Mouse (Mus musculus): ENCODE results near the gene Il27ra. TPM values are rescaled to one million over a fixed set of nuclear protein-coding genes. Genes with fewer than 3 reads are reported as not detected.

Il27ra gene
- polyA plus RNA-seq, 1 experiment from 2014 or later, result 0.29 TPM

GRCm38 (mm10) chr8:84060245-84060644, 17.9 kb upstream of the Il27ra start:
- Histone ChIP-seq H3K9me3 (no peaks in the 10 kb centered on the region), H3K36me3 (replicated peaks) (no peaks in the 10 kb centered on the region), H3K4me1 (no peaks in the 10 kb centered on the region), H3K4me3 (no peak overlapping the region), H3K27ac (replicated peaks) (no peak overlapping the region), H3K27me3 (replicated peaks; ENCODE audit: low read depth, poor library complexity, severe bottlenecking) (no peaks in the 10 kb centered on the region)
- no peak for DNase-seq (ENCODE audit: low spot score)
- 85% methylated on average over 2 of the region's 2 CpGs for WGBS

- WGBS, result 88% methylated on average over 2 of the region's 2 CpGs
- no peaks in the 10 kb centered on the region for H3K27me3 ChIP-seq (replicated peaks; ENCODE audit: low read depth, poor library complexity, severe bottlenecking)
These were observed 16.8 kb upstream of the Il27ra start for GRCm38 (mm10) chr8:84059226-84059625.

GRCm38 (mm10) chr8:84057827-84058226, 15.4 kb upstream of the Il27ra start:
- no peak for DNase-seq (ENCODE audit: low spot score)
- WGBS, result 94% methylated on average over 1 of the region's 1 CpGs
- no peaks in the 10 kb centered on the region for H3K36me3 ChIP-seq (replicated peaks)
- no peaks in the 10 kb centered on the region for H3K4me1 ChIP-seq
- no peaks in the 10 kb centered on the region for H3K27me3 ChIP-seq (replicated peaks; ENCODE audit: low read depth, poor library complexity, severe bottlenecking)
- H3K27ac ChIP-seq (replicated peaks), result no peak overlapping the region
- H3K4me3 ChIP-seq, result no peak overlapping the region
- H3K9me3 ChIP-seq, result 0 out of 2 replicates have a peak, but pooled peaks cover 2% of the 10 kb centered on the region

More at GRCm38 (mm10) chr8:84059226-84059625, 16.8 kb upstream of the Il27ra start:
- no peak overlapping the region for H3K27ac ChIP-seq (replicated peaks)
- H3K9me3 ChIP-seq, result no peaks in the 10 kb centered on the region
- DNase-seq (ENCODE audit: low spot score), result no peak
- H3K36me3 ChIP-seq (replicated peaks), result no peaks in the 10 kb centered on the region
- no peak overlapping the region for H3K4me3 ChIP-seq
- H3K4me1 ChIP-seq, result no peaks in the 10 kb centered on the region

GRCm38 (mm10) chr8:84053229-84053628, 10.8 kb upstream of the Il27ra start:
- Histone ChIP-seq H3K9me3 (0 out of 2 replicates have a peak, but pooled peaks cover 2% of the 10 kb centered on the region), H3K4me1 (peaks cover 12% of the 10 kb centered on the region), H3K4me3 (no peak overlapping the region), H3K27ac (replicated peaks) (no peak overlapping the region), H3K36me3 (replicated peaks) (no peaks in the 10 kb centered on the region), H3K27me3 (replicated peaks; ENCODE audit: low read depth, poor library complexity, severe bottlenecking) (no peaks in the 10 kb centered on the region)
- DNase-seq (ENCODE audit: low spot score), result no peak
- 93% methylated on average over 5 of the region's 5 CpGs for WGBS

- Histone ChIP-seq H3K4me1 (peaks cover 12% of the 10 kb centered on the region), H3K36me3 (replicated peaks) (no peaks in the 10 kb centered on the region), H3K27me3 (replicated peaks; ENCODE audit: low read depth, poor library complexity, severe bottlenecking) (no peaks in the 10 kb centered on the region; the same call in 1 of the 2 replicates), H3K9me3 (0 out of 2 replicates have a peak, but pooled peaks cover 2% of the 10 kb centered on the region), H3K4me3 (no peak overlapping the region), H3K27ac (replicated peaks) (no peak overlapping the region)
- DNase-seq (ENCODE audit: low spot score), result no peak
- 88% methylated on average over 3 of the region's 3 CpGs for WGBS
These were observed 10.4 kb upstream of the Il27ra start for GRCm38 (mm10) chr8:84052746-84053145.

GRCm38 (mm10) chr8:84048171-84048570, 5.8 kb upstream of the Il27ra start:
- Histone ChIP-seq H3K4me1 (peaks cover 23% of the 10 kb centered on the region), H3K27ac (replicated peaks) (no peak overlapping the region), H3K4me3 (no peak overlapping the region), H3K36me3 (replicated peaks) (no peaks in the 10 kb centered on the region), H3K27me3 (replicated peaks; ENCODE audit: low read depth, poor library complexity, severe bottlenecking) (peaks cover 39% of the 10 kb centered on the region), H3K9me3 (0 out of 2 replicates have a peak, but pooled peaks cover under 1% of the 10 kb centered on the region)
- no peak for DNase-seq (ENCODE audit: low spot score)
- 80% methylated on average over 5 of the region's 5 CpGs for WGBS

GRCm38 (mm10) chr8:84046505-84046904, 4.1 kb upstream of the Il27ra start:
- Histone ChIP-seq H3K4me1 (peaks cover 37% of the 10 kb centered on the region), H3K4me3 (no peak overlapping the region), H3K9me3 (no peaks in the 10 kb centered on the region), H3K27me3 (replicated peaks; ENCODE audit: low read depth, poor library complexity, severe bottlenecking) (peaks cover 55% of the 10 kb centered on the region), H3K36me3 (replicated peaks) (no peaks in the 10 kb centered on the region), H3K27ac (replicated peaks) (no peak overlapping the region)
- DNase-seq (ENCODE audit: low spot score), result no peak
- WGBS, result 85% methylated on average over 3 of the region's 3 CpGs

- Histone ChIP-seq H3K27ac (replicated peaks) (no peak within 1 kb of the TSS), H3K9me3 (no peaks in the 10 kb centered on the region), H3K27me3 (replicated peaks; ENCODE audit: low read depth, poor library complexity, severe bottlenecking) (peaks cover 71% of the 10 kb centered on the region), H3K4me1 (peaks cover 26% of the 10 kb centered on the region), H3K4me3 (peak within 1 kb of the TSS; percentile 35), H3K36me3 (replicated peaks) (no peaks in the 10 kb centered on the region)
- DNase-seq (ENCODE audit: low spot score), result no peak
- WGBS, result 9% methylated on average over 9 of the region's 9 CpGs
These were observed 2.5 kb upstream of the Il27ra start, which contains the start of gene Rln3 for GRCm38 (mm10) chr8:84044900-84045299. TSS of gene Rln3 (minus strand) at chr8:84045000.

- DNase-seq (ENCODE audit: low spot score), result peak; percentile 24
- no peak overlapping the region for H3K27ac ChIP-seq (replicated peaks)
- peaks cover 77% of the 10 kb centered on the region for H3K27me3 ChIP-seq (replicated peaks; ENCODE audit: low read depth, poor library complexity, severe bottlenecking)
- H3K4me1 ChIP-seq, result peaks cover 26% of the 10 kb centered on the region
- no peaks in the 10 kb centered on the region for H3K36me3 ChIP-seq (replicated peaks)
- H3K4me3 ChIP-seq, result no peak overlapping the region; the same call in 1 of the 2 replicates
- no peaks in the 10 kb centered on the region for H3K9me3 ChIP-seq
- 4% methylated on average over 7 of the region's 7 CpGs for WGBS
These were observed 1.7 kb upstream of the Il27ra start for GRCm38 (mm10) chr8:84044103-84044502.

- 32% methylated on average over 12 of the region's 12 CpGs for WGBS
- H3K9me3 ChIP-seq, result no peaks in the 10 kb centered on the region
- H3K36me3 ChIP-seq (replicated peaks), result no peaks in the 10 kb centered on the region
- peak overlapping the region; percentile 56 for H3K4me3 ChIP-seq
- peaks cover 87% of the 10 kb centered on the region for H3K27me3 ChIP-seq (replicated peaks; ENCODE audit: low read depth, poor library complexity, severe bottlenecking)
- H3K27ac ChIP-seq (replicated peaks), result no peak overlapping the region
- peak; percentile 20 for DNase-seq (ENCODE audit: low spot score)
- H3K4me1 ChIP-seq, result peaks cover 26% of the 10 kb centered on the region
These were observed 556 bp upstream of the Il27ra start for GRCm38 (mm10) chr8:84042948-84043342.

GRCm38 (mm10) chr8:84039050-84039449, 3.3 kb downstream of the Il27ra start:
- no peaks in the 10 kb centered on the region for H3K36me3 ChIP-seq (replicated peaks)
- no peaks in the 10 kb centered on the region for H3K9me3 ChIP-seq
- peak; percentile 86 for DNase-seq (ENCODE audit: low spot score)
- 10% methylated on average over 5 of the region's 5 CpGs for WGBS
- no peak overlapping the region for H3K27ac ChIP-seq (replicated peaks)
- H3K27me3 ChIP-seq (replicated peaks; ENCODE audit: low read depth, poor library complexity, severe bottlenecking), result peaks cover 78% of the 10 kb centered on the region
- H3K4me3 ChIP-seq, result no peak overlapping the region
- H3K4me1 ChIP-seq, result peaks cover 18% of the 10 kb centered on the region

GRCm38 (mm10) chr8:84038015-84038414, 4.4 kb downstream of the Il27ra start:
- Histone ChIP-seq H3K27me3 (replicated peaks; ENCODE audit: low read depth, poor library complexity, severe bottlenecking) (peaks cover 67% of the 10 kb centered on the region), H3K36me3 (replicated peaks) (no peaks in the 10 kb centered on the region), H3K9me3 (no peaks in the 10 kb centered on the region), H3K27ac (replicated peaks) (no peak overlapping the region), H3K4me1 (peaks cover 16% of the 10 kb centered on the region), H3K4me3 (no peak overlapping the region)
- DNase-seq (ENCODE audit: low spot score), result no peak
- WGBS, result 76% methylated on average over 5 of the region's 5 CpGs

GRCm38 (mm10) chr8:84032777-84033176, 9.6 kb downstream of the Il27ra start:
- Histone ChIP-seq H3K4me3 (no peak overlapping the region), H3K27ac (replicated peaks) (no peak overlapping the region), H3K9me3 (no peaks in the 10 kb centered on the region), H3K4me1 (0 out of 2 replicates have a peak, but pooled peaks cover 2% of the 10 kb centered on the region), H3K27me3 (replicated peaks; ENCODE audit: low read depth, poor library complexity, severe bottlenecking) (peaks cover 32% of the 10 kb centered on the region), H3K36me3 (replicated peaks) (no peaks in the 10 kb centered on the region)
- no peak for DNase-seq (ENCODE audit: low spot score)
- 79% methylated on average over 4 of the region's 4 CpGs for WGBS
